Mouse (Mus musculus) heart, postnatal 0 days (tissue): ENCODE data around the gene Pam16. TPM values are rescaled to one million over a fixed set of nuclear protein-coding genes. Genes with fewer than 3 reads are reported as not detected.
"Not testable (repeated sequence)": the region's sequence is repeated elsewhere in the genome, so short reads cannot be mapped to it uniquely, and the experiment has no call there.

Source experiments
- ATAC-seq: fragments of 200-750 bp; cut with Nextera tagmentation; 2 replicates; pipeline ENCODE4 v1.8.0; 2017; ENCODE audit warnings: low read depth, moderate number of reproducible peaks, moderate library complexity; ENCODE audit not compliant: insufficient read depth
- DNase-seq: peaks from one replicate; pipeline ENCODE4 v3.0.0-alpha.2; 2016; ENCODE audit warnings: low spot score
- H3K27ac ChIP-seq: fragments of 300-500 bp; sonication (generic); 2 replicates; pipeline ENCODE4 v1.5.1; 2014; ENCODE audit warnings: low read depth, mild to moderate bottlenecking
- H3K27me3 ChIP-seq: fragments of 300-500 bp; sonication (generic); 2 replicates; pipeline ENCODE4 v1.6.1; 2014; ENCODE audit warnings: low read length, mixed read lengths; ENCODE audit not compliant: control insufficient read depth, insufficient read depth
- H3K36me3 ChIP-seq: fragments of 300-500 bp; sonication (generic); replicated peaks from 2 replicates; pipeline ENCODE4 v1.6.1; 2014; ENCODE audit warnings: low read length, mixed read lengths; ENCODE audit not compliant: control insufficient read depth, insufficient read depth
- H3K4me1 ChIP-seq: fragments of 300-500 bp; sonication (generic); 2 replicates; pipeline ENCODE4 v1.6.1; 2014; ENCODE audit warnings: antibody characterized with exemption; ENCODE audit not compliant: control insufficient read depth, insufficient read depth
- H3K4me2 ChIP-seq: fragments of 300-500 bp; sonication (generic); 2 replicates; pipeline ENCODE4 v1.6.1; 2014; ENCODE audit warnings: low read depth, mild to moderate bottlenecking, low read length, moderate library complexity
- H3K4me3 ChIP-seq: fragments of 300-500 bp; sonication (generic); 2 replicates; pipeline ENCODE4 v1.5.1; 2014; ENCODE audit warnings: low read depth, low read length
- H3K9ac ChIP-seq: fragments of 300-500 bp; sonication (generic); replicated peaks from 2 replicates; pipeline ENCODE4 v1.6.1; 2014; ENCODE audit warnings: low read depth, low read length, mixed read lengths
- H3K9me3 ChIP-seq: fragments of 300-500 bp; sonication (generic); replicated peaks from 2 replicates; pipeline ENCODE4 v1.6.1; 2016; ENCODE audit warnings: low read length; ENCODE audit not compliant: control insufficient read depth
- CTCF ChIP-seq: IDR thresholded peaks from 2 replicates; pipeline ENCODE4 v1.5.1; 2016; ENCODE audit warnings: antibody characterized with exemption, control low read depth, low read depth
- EP300 ChIP-seq: IDR thresholded peaks from 2 replicates; pipeline ENCODE4 v1.6.1; 2016; ENCODE audit warnings: antibody characterized with exemption, low read depth
- WGBS: fragments of 180-500 bp; shearing (Covaris S2); extraction: QIAGEN DNeasy Blood & Tissue Kit; methylation state at CpG from one replicate; pipeline ENCODE4 v1.1.7; 2014; 5-methylcytosine and 5-hydroxymethylcytosine counted together
- polyA plus RNA-seq: library from polyadenylated mRNA; unstranded; fragments of >200 nt; fragmentation: Nextera tagmentation; extraction: Ambion mirVana; gene quantifications from 2 replicates; pipeline ENCODE4 v1.2.1, GENCODE M21; 2015
- total RNA-seq: library from RNA; depleted of rRNA; stranded (reverse); fragments of >200 nt; gene quantifications from 2 replicates; pipeline ENCODE4 v1.2.3, GENCODE M21; 2014; ENCODE audit warnings: low replicate concordance

The Pam16 gene
- total and polyA plus RNA-seq, 2 experiments from 2014 or later = 74.9 to 172 TPM

GRCm38 (mm10) chr16:4585642-4586530, 38.9 kb downstream of the Pam16 start:
- Histone ChIP-seq H3K36me3 (peaks cover 9% of the 10 kb centered on the region; the same call in 1 of the 2 replicates), H3K27ac (peak overlapping the region; percentile 83), H3K4me3 (peak overlapping the region; percentile 51), H3K27me3 (no peaks in the 10 kb centered on the region), H3K4me1 (peaks cover 15% of the 10 kb centered on the region), H3K4me2 (peak overlapping the region; percentile 70), H3K9me3 (no peaks in the 10 kb centered on the region), H3K9ac (peak overlapping the region; percentile 57)
- DNase-seq = no peak
- WGBS = 8% methylated on average over 14 of the region's 14 CpGs
- no peak for TF ChIP-seq CTCF
- ATAC-seq = peak; percentile 2; the same call in 1 of the 2 replicates

- H3K4me2 ChIP-seq = no peak overlapping the region
- no peak for TF ChIP-seq CTCF
- TF ChIP-seq EP300 = no peak
- H3K9me3 ChIP-seq = no peaks in the 10 kb centered on the region
- H3K36me3 ChIP-seq = no peaks in the 10 kb centered on the region
- WGBS = 62% methylated on average over 5 of the region's 5 CpGs
- no peak overlapping the region for H3K9ac ChIP-seq
- H3K27me3 ChIP-seq = no peaks in the 10 kb centered on the region
- H3K4me3 ChIP-seq = no peak overlapping the region
- no peak overlapping the region for H3K27ac ChIP-seq
- no peak for ATAC-seq
- H3K4me1 ChIP-seq = peaks cover 15% of the 10 kb centered on the region
- DNase-seq = no peak
These were observed 40.4 kb downstream of the Pam16 start for GRCm38 (mm10) chr16:4584438-4584837.

GRCm38 (mm10) chr16:4583807-4584206, 41.0 kb downstream of the Pam16 start:
- Histone ChIP-seq H3K9me3 (no peaks in the 10 kb centered on the region), H3K9ac (no peak overlapping the region), H3K27ac (no peak overlapping the region), H3K36me3 (no peaks in the 10 kb centered on the region), H3K27me3 (no peaks in the 10 kb centered on the region), H3K4me1 (peaks cover 15% of the 10 kb centered on the region), H3K4me2 (no peak overlapping the region), H3K4me3 (no peak overlapping the region)
- ATAC-seq (no peak), DNase-seq (no peak)
- no peak for TF ChIP-seq CTCF
- TF ChIP-seq EP300 = no peak
- WGBS = 81% methylated on average over 3 of the region's 3 CpGs

GRCm38 (mm10) chr16:4581179-4581578, 43.6 kb downstream of the Pam16 start:
- not testable (repeated sequence) for H3K4me2 ChIP-seq, DNase-seq, ATAC-seq, H3K9ac ChIP-seq, H3K27me3 ChIP-seq, H3K4me1 ChIP-seq, H3K9me3 ChIP-seq, H3K36me3 ChIP-seq, H3K27ac ChIP-seq, H3K4me3 ChIP-seq
- 86% methylated on average over 4 of the region's 4 CpGs for WGBS

GRCm38 (mm10) chr16:4578630-4579029, 46.2 kb downstream of the Pam16 start:
- WGBS = 49% methylated on average over 7 of the region's 7 CpGs
- no peaks in the 10 kb centered on the region for H3K9me3 ChIP-seq
- H3K36me3 ChIP-seq = no peaks in the 10 kb centered on the region
- DNase-seq (no peak), ATAC-seq (no peak)
- no peak overlapping the region for H3K9ac ChIP-seq
- no peak overlapping the region for H3K4me3 ChIP-seq
- H3K4me2 ChIP-seq = no peak overlapping the region
- H3K27me3 ChIP-seq = no peaks in the 10 kb centered on the region
- H3K4me1 ChIP-seq = no peaks in the 10 kb centered on the region
- H3K27ac ChIP-seq = no peak overlapping the region
- no peak for TF ChIP-seq CTCF
- no peak for TF ChIP-seq EP300

GRCm38 (mm10) chr16:4576873-4577272, 47.9 kb downstream of the Pam16 start:
- Histone ChIP-seq H3K9me3 (no peaks in the 10 kb centered on the region), H3K27me3 (no peaks in the 10 kb centered on the region), H3K4me3 (no peak overlapping the region), H3K27ac (no peak overlapping the region), H3K9ac (no peak overlapping the region), H3K36me3 (no peaks in the 10 kb centered on the region), H3K4me1 (no peaks in the 10 kb centered on the region), H3K4me2 (no peak overlapping the region)
- WGBS = 33% methylated on average over 2 of the region's 2 CpGs
- ATAC-seq (no peak), DNase-seq (no peak)
- no peak for TF ChIP-seq CTCF
